Comparison of ENCODE assay signal across 8 mouse cellular contexts in the genomic region with DNA sequence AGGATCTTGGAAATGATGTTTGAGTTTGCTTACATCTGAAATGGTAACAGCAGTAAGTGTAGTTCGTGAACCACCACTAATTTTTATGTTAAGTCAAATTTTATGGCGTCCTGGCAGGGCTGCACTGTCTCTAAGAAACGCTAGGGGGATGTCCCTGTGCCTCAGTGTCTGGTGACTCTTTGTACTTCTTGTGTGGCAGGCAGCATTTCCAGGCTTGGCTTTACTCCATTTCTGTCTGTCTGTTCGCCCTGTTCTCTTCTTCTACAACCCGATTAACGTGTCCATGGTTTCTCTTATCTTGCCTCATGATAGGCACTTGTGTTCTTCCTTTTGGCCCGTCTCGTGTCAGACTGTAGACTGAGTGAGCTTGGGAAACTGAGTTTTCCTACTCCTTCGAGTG. TPM values are rescaled to one million over a fixed set of nuclear protein-coding genes. Genes with fewer than 3 reads are reported as not detected.
DNase-seq lines count a peak whose midpoint lies in the region; ATAC-seq and TF ChIP-seq lines count a peak whose summit lies in the region.

No protein-coding gene starts in this region.

- no peaks in the 10 kb centered on the region for H3K9me3 ChIP-seq in forebrain, embryonic 13.5 days (replicated peaks)

- TF ChIP-seq CTCF in spleen, adult 2 months (IDR thresholded peaks at IDR 0.05; ENCODE audit: extremely low read depth, insufficient read depth, insufficient read length, insufficient replicate concordance) = peak; percentile 12; the same call in 1 of the 2 replicates

- no peak overlapping the region for H3K4me3 ChIP-seq in spleen, adult 2 months (ENCODE audit: extremely low read depth, insufficient read depth, insufficient read length)
- no peak overlapping the region for H3K4me3 ChIP-seq in forebrain, embryonic 13.5 days

- WGBS in spleen, adult 2 months = 66% methylated on average over 9 of the region's 9 CpGs
- 71% methylated on average over 9 of the region's 9 CpGs for WGBS in forebrain, embryonic 13.5 days

- no peak overlapping the region for H3K4me2 ChIP-seq in forebrain, embryonic 13.5 days

- H3K27me3 ChIP-seq in spleen, adult 2 months (ENCODE audit: control insufficient read depth, insufficient read depth, low read length) = no peaks in the 10 kb centered on the region
- H3K27me3 ChIP-seq in forebrain, embryonic 13.5 days = no peaks in the 10 kb centered on the region

- ATAC-seq in forebrain, embryonic 13.5 days = no peak
- ATAC-seq in granulocyte monocyte progenitor cell, adult 5-6 weeks (replicated peaks; ENCODE audit: poor library complexity, severe bottlenecking) = no peak; the same call in 1 of the 2 replicates

- no peak for TF ChIP-seq POLR2A in spleen, adult 2 months (IDR thresholded peaks at IDR 0.05; ENCODE audit: low read depth, low read length)

- H3K27ac ChIP-seq in spleen, adult 2 months (ENCODE audit: insufficient read depth, low read length) = no peak overlapping the region
- no peak overlapping the region for H3K27ac ChIP-seq in forebrain, embryonic 13.5 days

- H3K4me1 ChIP-seq in spleen, adult 2 months (ENCODE audit: control insufficient read depth, insufficient read depth, insufficient read length) = no peaks in the 10 kb centered on the region
- 0 out of 2 replicates have a peak, but pooled peaks cover 17% of the 10 kb centered on the region for H3K4me1 ChIP-seq in forebrain, embryonic 13.5 days

- DNase-seq in heart, adult 11 months = peak; percentile 60
- DNase-seq in heart, adult 9 months (ENCODE audit: low spot score in 2 of 2) = no peak
- no peak for DNase-seq in spleen, adult 2 months (ENCODE audit: low read depth in 1 of 2, low spot score in 2 of 2)
- no peak for DNase-seq in spleen, adult 12 weeks (ENCODE audit: low spot score)
- DNase-seq in heart, postnatal 4 days = peak; percentile 24
- DNase-seq in thymus, postnatal 36 days = peak; percentile 21 to 26

- no peak overlapping the region for H3K9ac ChIP-seq in forebrain, embryonic 13.5 days

- no peaks in the 10 kb centered on the region for H3K36me3 ChIP-seq in spleen, adult 2 months (ENCODE audit: control insufficient read depth, insufficient read depth, low read length)
- 0 out of 2 replicates have a peak, but pooled peaks cover 2% of the 10 kb centered on the region for H3K36me3 ChIP-seq in forebrain, embryonic 13.5 days (ENCODE audit: poor library complexity, severe bottlenecking)

RNA-seq across cellular contexts. Expression of a gene that starts 11.4 kb away (rescaled TPM):
- 14.3 and 16.1 TPM in 2 replicates for polyA plus RNA-seq in spleen, adult 2 months (2012; rRNA removed)
- 10 to 100 TPM; 22.8 to 24.9 TPM for total RNA-seq in heart, postnatal 4 days (2021)
- 21.3 and 24.5 TPM in 2 replicates for polyA plus RNA-seq in forebrain, embryonic 13.5 days (2015; fragmentation: Nextera tagmentation; extraction: Ambion mirVana)
- 22.7 and 38.5 TPM in 2 replicates for total RNA-seq in granulocyte monocyte progenitor cell, adult 5-6 weeks (2014; fragmentation: Nextera tagmentation)
- total RNA-seq in granulocyte monocyte progenitor cell, adult 5-6 weeks (2017) = 48.1 and 61.2 TPM in 2 replicates

RNA-seq across cellular contexts. Expression of a gene that starts 37.4 kb away (rescaled TPM):
- 0.14 and 0.20 TPM in 2 replicates for polyA plus RNA-seq in spleen, adult 2 months (2012; rRNA removed)
- total RNA-seq in heart, postnatal 4 days (2021) = under 1 TPM in 1 of 2 experiments, not detected in 1; 0.11 TPM
- polyA plus RNA-seq in forebrain, embryonic 13.5 days (2015; fragmentation: Nextera tagmentation; extraction: Ambion mirVana) = 1.9 and 3.3 TPM in 2 replicates
- not detected in 2 replicates for total RNA-seq in granulocyte monocyte progenitor cell, adult 5-6 weeks (2014; fragmentation: Nextera tagmentation)
- not detected in 2 replicates for total RNA-seq in granulocyte monocyte progenitor cell, adult 5-6 weeks (2017)

RNA-seq across cellular contexts. Expression of a gene that starts 38.2 kb away (rescaled TPM):
- 0.08 and 0.09 TPM in 2 replicates for polyA plus RNA-seq in spleen, adult 2 months (2012; rRNA removed)
- total RNA-seq in heart, postnatal 4 days (2021) = under 1 TPM; 0.21 to 0.45 TPM
- polyA plus RNA-seq in forebrain, embryonic 13.5 days (2015; fragmentation: Nextera tagmentation; extraction: Ambion mirVana) = not detected in 2 replicates
- total RNA-seq in granulocyte monocyte progenitor cell, adult 5-6 weeks (2014; fragmentation: Nextera tagmentation) = 0.30 TPM in 1 of 2 replicates, not detected in the other
- total RNA-seq in granulocyte monocyte progenitor cell, adult 5-6 weeks (2017) = not detected in 2 replicates

Comparison
In these comparisons a context has a peak if more than half of its experiments do, and no peak if none do; other contexts are left out.
1. DNase-seq: peak in heart, adult 11 months (single experiment), heart, postnatal 4 days (single experiment) and thymus, postnatal 36 days (2 of 2); none in heart, adult 9 months (0 of 2), spleen, adult 2 months (0 of 2) and spleen, adult 12 weeks (single experiment).